Comparison of ENCODE assay signal across 13 mouse cellular contexts in the genomic region with DNA sequence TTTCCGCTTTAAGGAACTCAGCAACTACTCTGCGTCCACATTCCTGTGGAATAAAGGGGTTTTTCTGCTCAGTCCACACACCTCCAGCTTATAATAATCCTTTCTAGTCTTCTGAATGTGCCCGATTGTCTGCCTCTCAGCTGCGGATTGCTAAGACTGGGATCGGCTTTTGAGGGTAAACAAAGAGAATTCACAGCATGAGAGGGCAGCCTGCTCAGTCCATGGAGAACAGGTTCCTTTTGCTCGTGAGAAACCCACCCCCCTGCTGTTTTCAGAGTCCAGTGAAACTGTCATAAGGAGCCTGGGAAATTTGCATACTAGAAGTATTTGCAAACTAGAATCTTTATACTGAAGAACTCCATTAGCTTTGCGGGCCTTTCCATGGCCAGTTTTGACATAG. TPM values are rescaled to one million over a fixed set of nuclear protein-coding genes. Genes with fewer than 3 reads are reported as not detected.
DNase-seq lines count a peak whose midpoint lies in the region; ATAC-seq and TF ChIP-seq lines count a peak whose summit lies in the region.
"Had no signal": no experiment of that assay in that cellular context is flagged by ENCODE, and none has a peak within 500 bp of the region (broad histone marks: within the 10 kb centered on the region; RNA-seq: fewer than 3 reads in every experiment).

No protein-coding gene starts in this region.

- peak overlapping the region; percentile 54 for H3K9ac ChIP-seq in forebrain, embryonic 13.5 days
- peak overlapping the region; percentile 13 for H3K9ac ChIP-seq in midbrain, embryonic 11.5 days (ENCODE audit: low read length)
- H3K9ac ChIP-seq: heart, embryonic 12.5 days had no signal

- 4% methylated on average over 7 of the region's 7 CpGs for WGBS in forebrain, embryonic 13.5 days
- 18% methylated on average over 7 of the region's 7 CpGs for WGBS in midbrain, embryonic 11.5 days

- peak; percentile 11; the same call in 1 of the 2 replicates for ATAC-seq in forebrain, embryonic 13.5 days
- ATAC-seq in midbrain, embryonic 11.5 days (ENCODE audit: low FRiP score), result peak; percentile 54

- H3K9me3 ChIP-seq in E14TG2a.4 (ENCODE audit: low read length), result no peaks in the 10 kb centered on the region
- no peaks in the 10 kb centered on the region for H3K9me3 ChIP-seq in forebrain, embryonic 13.5 days (replicated peaks)
- no peaks in the 10 kb centered on the region for H3K9me3 ChIP-seq in midbrain, embryonic 11.5 days (ENCODE audit: control insufficient read depth, low read length)
- H3K9me3 ChIP-seq: heart, embryonic 12.5 days had no signal

- peak overlapping the region; percentile 86 for H3K4me3 ChIP-seq in E14TG2a.4 (replicated peaks; ENCODE audit: low read length)
- H3K4me3 ChIP-seq in forebrain, embryonic 13.5 days, result 0 out of 2 replicates have a peak overlapping the region, but pooled peaks have one; percentile 4
- H3K4me3 ChIP-seq in midbrain, embryonic 11.5 days (ENCODE audit: low read depth, low read length), result no peak overlapping the region
- H3K4me3 ChIP-seq: heart, embryonic 12.5 days had no signal

- peak overlapping the region; percentile 90 for H3K27ac ChIP-seq in forebrain, embryonic 13.5 days
- H3K27ac ChIP-seq in midbrain, embryonic 11.5 days (ENCODE audit: low read depth, low read length), result peak overlapping the region; percentile 95

- no peak for TF ChIP-seq CTCF in E14TG2a.4 (conservative IDR thresholded peaks at IDR 0.05; ENCODE audit: low read length)

- H3K4me1 ChIP-seq in E14TG2a.4 (replicated peaks; ENCODE audit: low read depth, low read length), result peaks cover 85% of the 10 kb centered on the region
- peaks cover 69% of the 10 kb centered on the region for H3K4me1 ChIP-seq in forebrain, embryonic 13.5 days
- H3K4me1 ChIP-seq in midbrain, embryonic 11.5 days (ENCODE audit: control insufficient read depth, insufficient read depth, low read length), result peaks cover 57% of the 10 kb centered on the region

- H3K36me3 ChIP-seq in E14TG2a.4 (ENCODE audit: insufficient read depth, low read length), result peaks cover 61% of the 10 kb centered on the region
- peaks cover 42% of the 10 kb centered on the region for H3K36me3 ChIP-seq in forebrain, embryonic 13.5 days (ENCODE audit: poor library complexity, severe bottlenecking)
- peaks cover 6% of the 10 kb centered on the region for H3K36me3 ChIP-seq in midbrain, embryonic 11.5 days (ENCODE audit: control insufficient read depth, insufficient read depth, low read length)

- peak; percentile 97 for DNase-seq in R1 (ENCODE audit: low read depth, low spot score)
- peak; percentile 93 for DNase-seq in midbrain, embryonic 11.5 days (ENCODE audit: low spot score, missing footprints)
- no peak for DNase-seq in ovary, adult 18-20 months (ENCODE audit: low spot score)
- no peak for DNase-seq in frontal cortex, postnatal 14 days (ENCODE audit: low spot score in 2 of 2)
- no peak for DNase-seq in adrenal gland, postnatal 10 days
- DNase-seq: kidney, postnatal 25 days; thymus, adult 18-20 months had no signal

- peak overlapping the region; percentile 29 for H3K4me2 ChIP-seq in forebrain, embryonic 13.5 days
- peak overlapping the region; percentile 28; the same call in 1 of the 2 replicates for H3K4me2 ChIP-seq in midbrain, embryonic 11.5 days
- H3K4me2 ChIP-seq: heart, embryonic 12.5 days had no signal

- H3K27me3 ChIP-seq in E14TG2a.4 (ENCODE audit: insufficient read depth, low read length), result no peaks in the 10 kb centered on the region
- H3K27me3 ChIP-seq in forebrain, embryonic 13.5 days, result no peaks in the 10 kb centered on the region
- no peaks in the 10 kb centered on the region for H3K27me3 ChIP-seq in midbrain, embryonic 11.5 days (ENCODE audit: control insufficient read depth, insufficient read depth, low read length)
- H3K27me3 ChIP-seq: heart, embryonic 12.5 days had no signal

RNA-seq across cellular contexts. Expression of gene Mrpl58, which starts 6.0 kb away (rescaled TPM):
- 246 and 248 TPM in 2 replicates for polyA plus RNA-seq in forebrain, embryonic 13.5 days (2015; fragmentation: Nextera tagmentation; extraction: Ambion mirVana)
- 268 and 278 TPM in 2 replicates for polyA plus RNA-seq in midbrain, embryonic 11.5 days (2014; fragmentation: Nextera tagmentation; extraction: Ambion mirVana)
- 100 to 1,000 TPM; 147 to 163 TPM for total RNA-seq in adrenal gland, postnatal 10 days (2021)

RNA-seq across cellular contexts. Expression of gene Atp5h, which starts 10.2 kb away (rescaled TPM):
- 916 and 1,000 TPM in 2 replicates for polyA plus RNA-seq in forebrain, embryonic 13.5 days (2015; fragmentation: Nextera tagmentation; extraction: Ambion mirVana)
- polyA plus RNA-seq in midbrain, embryonic 11.5 days (2014; fragmentation: Nextera tagmentation; extraction: Ambion mirVana), result 886 and 917 TPM in 2 replicates
- total RNA-seq in adrenal gland, postnatal 10 days (2021), result 1,000 to 10,000 TPM in 1 of 2 experiments, 100 to 1,000 TPM in 1; 968 to 1,066 TPM

RNA-seq across cellular contexts. Expression of gene Kctd2, which starts 10.4 kb away (rescaled TPM):
- 7.0 and 9.9 TPM in 2 replicates for polyA plus RNA-seq in forebrain, embryonic 13.5 days (2015; fragmentation: Nextera tagmentation; extraction: Ambion mirVana)
- 21.6 and 24.0 TPM in 2 replicates for polyA plus RNA-seq in midbrain, embryonic 11.5 days (2014; fragmentation: Nextera tagmentation; extraction: Ambion mirVana)
- total RNA-seq in adrenal gland, postnatal 10 days (2021), result 10 to 100 TPM; 36.4 to 48.6 TPM

RNA-seq across cellular contexts. Expression of gene Cdr2l, which starts 27.8 kb away (rescaled TPM):
- polyA plus RNA-seq in forebrain, embryonic 13.5 days (2015; fragmentation: Nextera tagmentation; extraction: Ambion mirVana), result 20.7 and 20.9 TPM in 2 replicates
- polyA plus RNA-seq in midbrain, embryonic 11.5 days (2014; fragmentation: Nextera tagmentation; extraction: Ambion mirVana), result 20.6 and 20.9 TPM in 2 replicates
- 10 to 100 TPM; 30.7 to 43.9 TPM for total RNA-seq in adrenal gland, postnatal 10 days (2021)

RNA-seq across cellular contexts. Expression of gene Trim80, which starts 30.8 kb away (rescaled TPM):
- polyA plus RNA-seq in forebrain, embryonic 13.5 days (2015; fragmentation: Nextera tagmentation; extraction: Ambion mirVana), result not detected in 2 replicates
- not detected in 2 replicates for polyA plus RNA-seq in midbrain, embryonic 11.5 days (2014; fragmentation: Nextera tagmentation; extraction: Ambion mirVana)
- under 1 TPM in 1 of 2 experiments, not detected in 1; 0.21 TPM for total RNA-seq in adrenal gland, postnatal 10 days (2021)
- total RNA-seq: common myeloid progenitor, adult 5-6 weeks; left cerebral cortex, postnatal 36 days; megakaryocyte, adult 5-6 weeks had no signal

Comparison
In these comparisons a context has a peak if more than half of its experiments do, and no peak if none do; other contexts are left out.
1. DNase-seq: peak in R1 (single experiment) and midbrain, embryonic 11.5 days (single experiment); none in ovary, adult 18-20 months (single experiment), frontal cortex, postnatal 14 days (0 of 2) and adrenal gland, postnatal 10 days (single experiment).